ENCODE assay signal across 13 mouse cellular contexts in genomic region chr13:58045278-58045677, GRCm38 (mm10).
DNase-seq lines count a peak whose midpoint lies in the region; TF ChIP-seq lines count a peak whose summit lies in the region.
"Had no signal": no experiment of that assay in that cellular context is flagged by ENCODE, and none has a peak within 500 bp of the region (broad histone marks: within the 10 kb centered on the region; RNA-seq: fewer than 3 reads in every experiment).

No protein-coding gene starts in this region.

- no peaks in the 10 kb centered on the region for H3K9me3 ChIP-seq in E14TG2a.4 (ENCODE audit: low read length)
- H3K9me3 ChIP-seq: liver, embryonic 13.5 days; midbrain, embryonic 15.5 days had no signal

- no peak for TF ChIP-seq POLR2A in heart, adult 2 months (IDR thresholded peaks at IDR 0.05; ENCODE audit: insufficient read depth, low read depth, low read length)

- no peaks in the 10 kb centered on the region; the same call in 1 of the 2 replicates for H3K4me1 ChIP-seq in heart, adult 2 months (ENCODE audit: control insufficient read depth, insufficient read depth, low read length)
- peaks cover 18% of the 10 kb centered on the region for H3K4me1 ChIP-seq in E14TG2a.4 (replicated peaks; ENCODE audit: low read depth, low read length)
- H3K4me1 ChIP-seq: midbrain, embryonic 15.5 days had no signal

- TF ChIP-seq EP300 in heart, adult 2 months (IDR thresholded peaks at IDR 0.05; ENCODE audit: insufficient read depth, low read depth, low read length) = no peak

- 84% methylated on average over 4 of the region's 4 CpGs for WGBS in heart, adult 2 months

- H3K36me3 ChIP-seq in heart, adult 2 months (ENCODE audit: control insufficient read depth, insufficient read depth, low read length) = no peaks in the 10 kb centered on the region
- H3K36me3 ChIP-seq in E14TG2a.4 (ENCODE audit: insufficient read depth, low read length) = no peaks in the 10 kb centered on the region
- H3K36me3 ChIP-seq: liver, embryonic 13.5 days had no signal

- no peak overlapping the region for H3K4me3 ChIP-seq in heart, adult 2 months
- H3K4me3 ChIP-seq in left cerebral cortex, adult 2 months = no peak overlapping the region
- no peak overlapping the region for H3K4me3 ChIP-seq in E14TG2a.4 (replicated peaks; ENCODE audit: low read length)
- H3K4me3 ChIP-seq: liver, embryonic 13.5 days; midbrain, embryonic 15.5 days had no signal

- DNase-seq in heart, adult 2 months = no peak
- no peak for DNase-seq in heart, postnatal 14 days
- no peak for DNase-seq in left cerebral cortex, adult 2 months (ENCODE audit: extremely low spot score in 1 of 2, low spot score in 2 of 2)
- no peak for DNase-seq in left cerebral cortex, postnatal 10 days (ENCODE audit: extremely low spot score in 1 of 2, low spot score in 2 of 2)
- DNase-seq in kidney, postnatal 4 days = peak; percentile 42 to 43
- DNase-seq in urinary bladder, postnatal 4 days (ENCODE audit: low spot score in 2 of 2) = no peak
- DNase-seq in Muller cell, postnatal 12 days (ENCODE audit: inconsistent ontology term) = no peak
- DNase-seq: adrenal gland, postnatal 14 days; cerebellum, adult 9-10 months; heart, postnatal 10 days; liver, embryonic 13.5 days had no signal

- H3K9ac ChIP-seq in heart, adult 2 months (ENCODE audit: low read depth, low read length) = no peak overlapping the region
- H3K9ac ChIP-seq: liver, embryonic 13.5 days; midbrain, embryonic 15.5 days had no signal

- no peaks in the 10 kb centered on the region for H3K79me2 ChIP-seq in heart, adult 2 months (replicated peaks; ENCODE audit: control insufficient read depth, insufficient read depth, low read length)

- intact Hi-C loops in heart, adult 2 months (cut with DNase I) = no loop called here
- intact Hi-C loops in heart, postnatal 14 days (cut with DNase I) = no loop called here
- intact Hi-C loops in left cerebral cortex, adult 2 months (cut with DNase I) = no loop called here
- intact Hi-C loops in left cerebral cortex, postnatal 10 days (cut with DNase I) = no loop called here

- peak; percentile 44 for TF ChIP-seq CTCF in heart, adult 2 months (IDR thresholded peaks at IDR 0.05)
- TF ChIP-seq CTCF in left cerebral cortex, adult 2 months (IDR thresholded peaks at IDR 0.05) = peak; percentile 53
- peak; percentile 58 for TF ChIP-seq CTCF in E14TG2a.4 (conservative IDR thresholded peaks at IDR 0.05; ENCODE audit: low read length)

- no peak overlapping the region for H3K27ac ChIP-seq in heart, adult 2 months
- H3K27ac ChIP-seq in left cerebral cortex, adult 2 months = no peak overlapping the region
- H3K27ac ChIP-seq: liver, embryonic 13.5 days; midbrain, embryonic 15.5 days had no signal

- H3K27me3 ChIP-seq in heart, adult 2 months (ENCODE audit: control insufficient read depth, insufficient read depth, low read length) = no peaks in the 10 kb centered on the region
- peaks cover 7% of the 10 kb centered on the region; the same call in 1 of the 2 replicates for H3K27me3 ChIP-seq in E14TG2a.4 (ENCODE audit: insufficient read depth, low read length)
- H3K27me3 ChIP-seq: liver, embryonic 13.5 days; midbrain, embryonic 15.5 days had no signal

Comparison
In these comparisons a context has a peak if more than half of its experiments do, and no peak if none do; other contexts are left out.
1. DNase-seq: peak in kidney, postnatal 4 days (2 of 2); none in heart, adult 2 months (0 of 2), heart, postnatal 14 days (0 of 2), left cerebral cortex, adult 2 months (0 of 2), left cerebral cortex, postnatal 10 days (0 of 2), urinary bladder, postnatal 4 days (0 of 2) and Muller cell, postnatal 12 days (single experiment).
2. Peak in every context shown above with its lines, with median percentiles within 50 percentile points of each other: CTCF ChIP-seq.